Mouse (Mus musculus) lung, adult 2 months (tissue): Measurements from ENCODE around the gene Necab2.

ENCODE experiments used
- CTCF ChIP-seq: fragments of 200-500 bp; IDR thresholded peaks from 2 replicates; pipeline ENCODE4 v1.5.1; 2011; ENCODE audit warnings: mild to moderate bottlenecking, low read length, control low read depth; ENCODE audit not compliant: insufficient read depth
- POLR2A ChIP-seq: fragments of 200-500 bp; IDR thresholded peaks from 2 replicates; pipeline ENCODE4 v1.6.1; 2011; ENCODE audit warnings: low read depth, mild to moderate bottlenecking, control low read depth, low read length, borderline replicate concordance; ENCODE audit errors: extremely low read depth

- TF ChIP-seq CTCF (no peak), POLR2A (no peak)
These were observed 3.1 kb downstream of the Necab2 start for GRCm38 (mm10) chr8:119449627-119450026.
